ENCODE assay signal across 8 mouse cellular contexts in the genomic region with DNA sequence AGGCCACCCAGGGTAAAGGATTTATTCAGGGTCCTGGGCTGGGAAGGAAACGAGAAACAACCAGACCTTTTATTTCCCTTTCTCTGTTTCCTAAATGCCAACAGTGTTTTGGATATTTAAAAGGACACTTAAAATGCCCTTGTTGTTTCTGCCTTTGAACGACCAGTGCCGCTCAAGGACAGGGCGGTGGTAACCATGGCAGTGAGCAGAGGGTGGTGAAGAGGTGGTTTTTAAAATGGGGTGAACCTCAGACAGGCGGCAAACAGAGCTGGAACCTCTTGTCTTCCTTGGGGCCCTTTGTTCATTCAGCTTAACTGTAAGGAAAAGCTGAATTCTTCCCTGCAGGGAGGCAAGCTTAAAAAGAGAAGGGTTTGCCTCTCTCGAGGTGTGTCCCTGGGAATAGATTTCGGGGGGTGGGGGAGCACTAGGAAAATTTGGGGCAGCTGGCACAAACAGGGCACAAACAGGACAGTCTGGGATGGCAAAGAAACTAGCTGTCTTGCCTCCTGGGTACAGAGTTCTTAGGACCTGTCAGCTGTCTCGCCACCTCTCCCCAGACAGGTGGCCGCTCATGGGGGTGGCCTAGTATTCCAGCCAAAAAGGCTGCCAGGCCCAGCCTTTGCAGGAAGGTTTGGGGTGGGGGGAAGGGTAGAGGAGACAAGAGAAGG. TPM values are rescaled to one million over a fixed set of nuclear protein-coding genes. Genes with fewer than 3 reads are reported as not detected.
DNase-seq lines count a peak whose midpoint lies in the region; ATAC-seq and TF ChIP-seq lines count a peak whose summit lies in the region.

No protein-coding gene starts in this region.

- peaks cover 35% of the 10 kb centered on the region for H3K27me3 ChIP-seq in forebrain, embryonic 15.5 days
- peaks cover 77% of the 10 kb centered on the region for H3K27me3 ChIP-seq in liver, embryonic 13.5 days
- no peaks in the 10 kb centered on the region for H3K27me3 ChIP-seq in small intestine, adult 2 months (ENCODE audit: control insufficient read depth, insufficient read depth, low read length)

- WGBS in forebrain, embryonic 15.5 days: 7% methylated on average over 9 of the region's 9 CpGs
- 34% methylated on average over 9 of the region's 9 CpGs for WGBS in liver, embryonic 13.5 days (ENCODE audit: insufficient replicate concordance)
- 14% methylated on average over 9 of the region's 9 CpGs for WGBS in small intestine, adult 2 months

- peak overlapping the region; percentile 91 for H3K4me2 ChIP-seq in forebrain, embryonic 15.5 days (replicated peaks)
- peak overlapping the region; percentile 82 for H3K4me2 ChIP-seq in liver, embryonic 13.5 days

- H3K9ac ChIP-seq in forebrain, embryonic 15.5 days (replicated peaks): no peak overlapping the region
- H3K9ac ChIP-seq in liver, embryonic 13.5 days: no peak overlapping the region

- TF ChIP-seq CTCF in layer of hippocampus, adult 2 months (conservative IDR thresholded peaks at IDR 0.05): no peak
- no peak for TF ChIP-seq CTCF in small intestine, adult 2 months (IDR thresholded peaks at IDR 0.05; ENCODE audit: extremely low read depth, insufficient read length, insufficient replicate concordance, low read depth, low read length)

- H3K27ac ChIP-seq in layer of hippocampus, adult 2 months: peak overlapping the region; percentile 99
- no peak overlapping the region for H3K27ac ChIP-seq in forebrain, embryonic 15.5 days (replicated peaks)
- no peak overlapping the region for H3K27ac ChIP-seq in liver, embryonic 13.5 days
- peak overlapping the region; percentile 100 for H3K27ac ChIP-seq in small intestine, adult 2 months (ENCODE audit: insufficient read depth, low read depth, low read length)

- ATAC-seq in forebrain, embryonic 15.5 days (replicated peaks): 0 out of 2 replicates have a peak, but pooled peaks have one; percentile 2
- ATAC-seq in liver, embryonic 13.5 days (ENCODE audit: low read depth): no peak

- DNase-seq in layer of hippocampus, adult 2 months (ENCODE audit: low spot score in 2 of 2): no peak
- no peak for DNase-seq in layer of hippocampus, adult 11-12 months (ENCODE audit: low spot score)
- DNase-seq in adrenal gland, postnatal 10 days: peak; percentile 70
- DNase-seq in liver, embryonic 13.5 days: no peak
- DNase-seq in layer of hippocampus, adult 9-11 months: no peak
- DNase-seq in cerebellum, adult 9-10 months: no peak

- no peaks in the 10 kb centered on the region for H3K36me3 ChIP-seq in forebrain, embryonic 15.5 days
- H3K36me3 ChIP-seq in liver, embryonic 13.5 days: no peaks in the 10 kb centered on the region
- no peaks in the 10 kb centered on the region for H3K36me3 ChIP-seq in small intestine, adult 2 months (ENCODE audit: control insufficient read depth, insufficient read depth, low read length)

- no peaks in the 10 kb centered on the region for H3K9me3 ChIP-seq in forebrain, embryonic 15.5 days
- H3K9me3 ChIP-seq in liver, embryonic 13.5 days (replicated peaks): no peaks in the 10 kb centered on the region

- peaks cover 33% of the 10 kb centered on the region for H3K4me1 ChIP-seq in forebrain, embryonic 15.5 days
- H3K4me1 ChIP-seq in liver, embryonic 13.5 days (replicated peaks): peaks cover 41% of the 10 kb centered on the region
- peaks cover 16% of the 10 kb centered on the region for H3K4me1 ChIP-seq in small intestine, adult 2 months (ENCODE audit: control insufficient read depth, insufficient read depth, insufficient read length, low read length)

- peak overlapping the region; percentile 68 for H3K4me3 ChIP-seq in layer of hippocampus, adult 2 months
- H3K4me3 ChIP-seq in forebrain, embryonic 15.5 days: 0 out of 2 replicates have a peak overlapping the region, but pooled peaks have one; percentile 45
- no peak overlapping the region for H3K4me3 ChIP-seq in liver, embryonic 13.5 days (replicated peaks)
- peak overlapping the region; percentile 60 for H3K4me3 ChIP-seq in small intestine, adult 2 months (ENCODE audit: low read depth, low read length)

- no peak for TF ChIP-seq POLR2A in small intestine, adult 2 months (IDR thresholded peaks at IDR 0.05; ENCODE audit: low read depth, low read length)

RNA-seq across cellular contexts. Expression of gene Klf9, which starts 7.5 kb away (rescaled TPM):
- total RNA-seq in layer of hippocampus, adult 2 months (2021): 100 to 1,000 TPM; 176 to 178 TPM
- total RNA-seq in adrenal gland, postnatal 10 days (2021): 100 to 1,000 TPM in 1 of 2 experiments, 10 to 100 TPM in 1; 61.3 to 109 TPM
- polyA plus RNA-seq in forebrain, embryonic 15.5 days (2015; fragmentation: Nextera tagmentation; extraction: Ambion mirVana): 2.4 and 2.5 TPM in 2 replicates
- 1.3 and 1.6 TPM in 2 replicates for polyA plus RNA-seq in liver, embryonic 13.5 days (2015; fragmentation: Nextera tagmentation; extraction: Ambion mirVana)
- 9.6 and 16.2 TPM in 2 replicates for polyA plus RNA-seq in small intestine, adult 2 months (2012; rRNA removed)

Comparison
In these comparisons a context has a peak if more than half of its experiments do, and no peak if none do; other contexts are left out.
1. H3K27ac ChIP-seq: peak in layer of hippocampus, adult 2 months (single experiment) and small intestine, adult 2 months (single experiment); none in forebrain, embryonic 15.5 days (single experiment) and liver, embryonic 13.5 days (single experiment).